Mouse (Mus musculus) fibroblast of lung, adult 2 months (primary cell): ENCODE measurements around the gene Anks1b.

Experiments used
- DNase-seq: peaks from one replicate; pipeline ENCODE4 v3.0.0-alpha.2; 2011; ENCODE audit warnings: low read depth

Anks1b gene

GRCm38 (mm10) chr10:90169941-90170580 lies 296.8 kb downstream of the Anks1b start:
- no peak for DNase-seq

GRCm38 (mm10) chr10:90190366-90190765 lies 317.1 kb downstream of the Anks1b start:
- no peak for DNase-seq

GRCm38 (mm10) chr10:90196936-90197335 lies 323.6 kb downstream of the Anks1b start:
- no peak for DNase-seq

GRCm38 (mm10) chr10:90210044-90210443 lies 336.7 kb downstream of the Anks1b start:
- no peak for DNase-seq

- no peak for DNase-seq
Observed at GRCm38 (mm10) chr10:90220470-90220869, 347.2 kb downstream of the Anks1b start.

- DNase-seq, result no peak
Observed at GRCm38 (mm10) chr10:90222793-90223495, 349.6 kb downstream of the Anks1b start.

- no peak for DNase-seq
Observed at GRCm38 (mm10) chr10:90235273-90235672, 362.0 kb downstream of the Anks1b start.

- DNase-seq, result no peak
Observed at GRCm38 (mm10) chr10:90237290-90237689, 364.0 kb downstream of the Anks1b start.

GRCm38 (mm10) chr10:90258944-90259714 lies 385.8 kb downstream of the Anks1b start:
- DNase-seq, result no peak

GRCm38 (mm10) chr10:90271321-90271720 lies 398.0 kb downstream of the Anks1b start:
- no peak for DNase-seq

GRCm38 (mm10) chr10:90273311-90273710 lies 400.0 kb downstream of the Anks1b start:
- DNase-seq, result no peak

- no peak for DNase-seq
Observed at GRCm38 (mm10) chr10:90286589-90286988, 413.3 kb downstream of the Anks1b start.

GRCm38 (mm10) chr10:90303249-90303648 lies 429.9 kb downstream of the Anks1b start:
- DNase-seq, result no peak

GRCm38 (mm10) chr10:90306156-90306555 lies 432.8 kb downstream of the Anks1b start:
- no peak for DNase-seq

- no peak for DNase-seq
Observed at GRCm38 (mm10) chr10:90307931-90308555, 434.7 kb downstream of the Anks1b start.

GRCm38 (mm10) chr10:90329781-90330180 lies 456.5 kb downstream of the Anks1b start:
- no peak for DNase-seq

GRCm38 (mm10) chr10:90345394-90345793 lies 472.1 kb downstream of the Anks1b start:
- no peak for DNase-seq

GRCm38 (mm10) chr10:90356258-90356657 lies 482.9 kb downstream of the Anks1b start:
- no peak for DNase-seq

- no peak for DNase-seq
Observed at GRCm38 (mm10) chr10:90357169-90357907, 484.0 kb downstream of the Anks1b start.

- no peak for DNase-seq
Observed at GRCm38 (mm10) chr10:90369015-90369414, 495.7 kb downstream of the Anks1b start.

- DNase-seq, result no peak
Observed at GRCm38 (mm10) chr10:90370751-90371150, 497.4 kb downstream of the Anks1b start.

GRCm38 (mm10) chr10:90373469-90373868 lies 500.2 kb downstream of the Anks1b start:
- no peak for DNase-seq
